Mouse (Mus musculus): ENCODE results near the gene Gja4.

- TF ChIP-seq POLR2A (IDR thresholded peaks at IDR 0.05; ENCODE audit: control insufficient read depth in 1 of 2, insufficient read depth in 1 of 2, low read depth in 1 of 2, low read length in 2 of 2, poor library complexity in 1 of 2) (no peak), MAX (IDR thresholded peaks at IDR 0.05; ENCODE audit: low read length) (no peak)
Observed at GRCm38 (mm10) chr4:127353951-127354438, 40.2 kb upstream of the Gja4 start, which contains the start of gene Gjb4.

All from MEL (cell line).